ENCODE assay signal across 9 mouse cellular contexts in genomic region chr10:121640150-121640930, GRCm38 (mm10). TPM values are rescaled to one million over a fixed set of nuclear protein-coding genes. Genes with fewer than 3 reads are reported as not detected.
DNase-seq lines count a peak whose midpoint lies in the region; ATAC-seq and TF ChIP-seq lines count a peak whose summit lies in the region.
"Had no signal": no experiment of that assay in that cellular context is flagged by ENCODE, and none has a peak within 500 bp of the region (broad histone marks: within the 10 kb centered on the region; RNA-seq: fewer than 3 reads in every experiment).

No protein-coding gene starts in this region.

- H3K4me1 ChIP-seq in forebrain, embryonic 16.5 days (replicated peaks; ENCODE audit: control insufficient read depth, insufficient read depth, low read length): peaks cover 15% of the 10 kb centered on the region
- H3K4me1 ChIP-seq in midbrain, embryonic 10.5 days: peaks cover 29% of the 10 kb centered on the region
- 0 out of 2 replicates have a peak, but pooled peaks cover 2% of the 10 kb centered on the region for H3K4me1 ChIP-seq in stomach, postnatal 0 days (replicated peaks; ENCODE audit: control insufficient read depth, insufficient read depth)

- WGBS in forebrain, embryonic 16.5 days: 50% methylated on average over 6 of the region's 6 CpGs
- 52% methylated on average over 6 of the region's 6 CpGs for WGBS in midbrain, embryonic 10.5 days
- WGBS in stomach, postnatal 0 days: 55% methylated on average over 6 of the region's 6 CpGs

- H3K27me3 ChIP-seq in forebrain, embryonic 16.5 days (replicated peaks; ENCODE audit: control insufficient read depth, insufficient read depth, low read length): peaks cover 28% of the 10 kb centered on the region
- H3K27me3 ChIP-seq in midbrain, embryonic 10.5 days (ENCODE audit: low read depth, poor library complexity, severe bottlenecking): peaks cover 49% of the 10 kb centered on the region
- H3K27me3 ChIP-seq in stomach, postnatal 0 days (ENCODE audit: control insufficient read depth, insufficient read depth, low read length): peaks cover 3% of the 10 kb centered on the region; the same call in 1 of the 2 replicates

- peak; percentile 78 for ATAC-seq in forebrain, embryonic 16.5 days
- ATAC-seq in stomach, postnatal 0 days (ENCODE audit: low FRiP score, low TSS enrichment): 0 out of 2 replicates have a peak, but pooled peaks have one; percentile 27

- no peaks in the 10 kb centered on the region for H3K36me3 ChIP-seq in forebrain, embryonic 16.5 days (ENCODE audit: control insufficient read depth, insufficient read depth)
- H3K36me3 ChIP-seq in midbrain, embryonic 10.5 days: no peaks in the 10 kb centered on the region
- no peaks in the 10 kb centered on the region for H3K36me3 ChIP-seq in stomach, postnatal 0 days (ENCODE audit: control insufficient read depth, insufficient read depth, low read length)

- DNase-seq in layer of hippocampus, adult 2 months (ENCODE audit: low spot score in 2 of 2): no peak
- no peak for DNase-seq in layer of hippocampus, adult 9-11 months
- DNase-seq in c-Kit-positive CD71-positive TER-119-negative erythroid progenitor cells, embryonic 14.5 days (ENCODE audit: low read depth): peak; percentile 46
- peak; percentile 43 to 52 for DNase-seq in kidney, postnatal 4 days
- DNase-seq in midbrain, embryonic 10.5 days (ENCODE audit: low spot score): peak; percentile 50
- DNase-seq in stomach, postnatal 0 days (ENCODE audit: low spot score): peak; percentile 60
- DNase-seq in frontal cortex, postnatal 10 days (ENCODE audit: low spot score in 2 of 2): no peak

- peak; percentile 78 for TF ChIP-seq CTCF in layer of hippocampus, adult 2 months (conservative IDR thresholded peaks at IDR 0.05)
- TF ChIP-seq CTCF in stomach, postnatal 0 days (IDR thresholded peaks at IDR 0.05; ENCODE audit: low read depth): peak; percentile 76

- H3K27ac ChIP-seq in layer of hippocampus, adult 2 months: no peak overlapping the region
- no peak overlapping the region for H3K27ac ChIP-seq in forebrain, embryonic 16.5 days (ENCODE audit: low read length)
- H3K27ac ChIP-seq in midbrain, embryonic 10.5 days (replicated peaks): no peak overlapping the region
- H3K27ac ChIP-seq in stomach, postnatal 0 days (replicated peaks): no peak overlapping the region

- H3K4me3 ChIP-seq in layer of hippocampus, adult 2 months: no peak overlapping the region
- H3K4me3 ChIP-seq in forebrain, embryonic 16.5 days (replicated peaks; ENCODE audit: low read length): no peak overlapping the region
- H3K4me3 ChIP-seq in midbrain, embryonic 10.5 days: no peak overlapping the region
- H3K4me3 ChIP-seq in stomach, postnatal 0 days (ENCODE audit: low read depth, low read length): no peak overlapping the region
- H3K4me3 ChIP-seq: myocyte had no signal

- H3K9ac ChIP-seq in forebrain, embryonic 16.5 days (replicated peaks; ENCODE audit: low read depth, low read length): no peak overlapping the region
- no peak overlapping the region for H3K9ac ChIP-seq in stomach, postnatal 0 days (ENCODE audit: low read length)

- H3K4me2 ChIP-seq in forebrain, embryonic 16.5 days (ENCODE audit: low read length): no peak overlapping the region; the same call in 1 of the 2 replicates
- no peak overlapping the region for H3K4me2 ChIP-seq in stomach, postnatal 0 days (replicated peaks; ENCODE audit: low read depth)

- no peaks in the 10 kb centered on the region for H3K9me3 ChIP-seq in forebrain, embryonic 16.5 days (ENCODE audit: control insufficient read depth, low read length)
- H3K9me3 ChIP-seq in midbrain, embryonic 10.5 days (replicated peaks): no peaks in the 10 kb centered on the region
- no peaks in the 10 kb centered on the region for H3K9me3 ChIP-seq in stomach, postnatal 0 days (ENCODE audit: control insufficient read depth, low read length)

- no peak for TF ChIP-seq EP300 in stomach, postnatal 0 days (optimal IDR thresholded peaks at IDR 0.05)

RNA-seq across cellular contexts. Expression of gene D930020B18Rik, which starts 1.0 kb away (rescaled TPM):
- total RNA-seq in layer of hippocampus, adult 2 months (2021): under 1 TPM in 1 of 2 experiments, not detected in 1; 0.54 TPM
- polyA plus RNA-seq in forebrain, embryonic 16.5 days (2015; fragmentation: Nextera tagmentation; extraction: Ambion mirVana): 0.27 and 0.40 TPM in 2 replicates
- polyA plus RNA-seq in midbrain, embryonic 10.5 days (2016; fragmentation: Nextera tagmentation; extraction: Ambion mirVana): 0.14 TPM in 1 of 2 replicates, not detected in the other
- 1.2 and 1.5 TPM in 2 replicates for polyA plus RNA-seq in stomach, postnatal 0 days (2015; fragmentation: Nextera tagmentation; extraction: Ambion mirVana)
- polyA plus RNA-seq: myocyte had no signal

RNA-seq across cellular contexts. Expression of gene Xpot, which starts 14.2 kb away (rescaled TPM):
- 10 to 100 TPM; 70.0 to 71.6 TPM for total RNA-seq in layer of hippocampus, adult 2 months (2021)
- 38.4 and 49.3 TPM in 2 replicates for polyA plus RNA-seq in forebrain, embryonic 16.5 days (2015; fragmentation: Nextera tagmentation; extraction: Ambion mirVana)
- 50.5 and 54.7 TPM in 2 replicates for polyA plus RNA-seq in midbrain, embryonic 10.5 days (2016; fragmentation: Nextera tagmentation; extraction: Ambion mirVana)
- polyA plus RNA-seq in stomach, postnatal 0 days (2015; fragmentation: Nextera tagmentation; extraction: Ambion mirVana): 24.5 and 24.8 TPM in 2 replicates

RNA-seq across cellular contexts. Expression of gene Tbk1, which starts 53.8 kb away (rescaled TPM):
- 10 to 100 TPM; 49.3 to 55.6 TPM for total RNA-seq in layer of hippocampus, adult 2 months (2021)
- 38.4 and 42.7 TPM in 2 replicates for polyA plus RNA-seq in forebrain, embryonic 16.5 days (2015; fragmentation: Nextera tagmentation; extraction: Ambion mirVana)
- 32.6 and 32.9 TPM in 2 replicates for polyA plus RNA-seq in midbrain, embryonic 10.5 days (2016; fragmentation: Nextera tagmentation; extraction: Ambion mirVana)
- polyA plus RNA-seq in stomach, postnatal 0 days (2015; fragmentation: Nextera tagmentation; extraction: Ambion mirVana): 16.6 TPM in 2 replicates

Comparison
In these comparisons a context has a peak if more than half of its experiments do, and no peak if none do; other contexts are left out.
1. DNase-seq: peak in c-Kit-positive CD71-positive TER-119-negative erythroid progenitor cells, embryonic 14.5 days (single experiment), kidney, postnatal 4 days (2 of 2), midbrain, embryonic 10.5 days (single experiment) and stomach, postnatal 0 days (single experiment); none in layer of hippocampus, adult 2 months (0 of 2), layer of hippocampus, adult 9-11 months (single experiment) and frontal cortex, postnatal 10 days (0 of 2).